Mouse (Mus musculus) left cerebral cortex, adult 18-20 months (tissue): ENCODE measurements around the gene Galnt5. TPM values are rescaled to one million over a fixed set of nuclear protein-coding genes. Genes with fewer than 3 reads are reported as not detected.

Experiments used
- total RNA-seq, 2 experiments: library from RNA; stranded (reverse); gene quantifications; 2 replicates each; pipeline ENCODE4 v1.2.3; 2021

The Galnt5 gene
- total RNA-seq, 2 experiments from 2014 or later, result not detected

Other genes with a start within 250 kb of the Galnt5 start
- gene Ermn, start 55.0 kb downstream of the Galnt5 start, total RNA-seq, result 10 to 100 TPM; 19.5 to 24.0 TPM
- gene Cytip, start 197.6 kb downstream of the Galnt5 start, total RNA-seq, result under 1 TPM; 0.21 to 0.37 TPM